Mouse (Mus musculus): ENCODE results near the gene Gm38392.

Gm38392 gene

DNA sequence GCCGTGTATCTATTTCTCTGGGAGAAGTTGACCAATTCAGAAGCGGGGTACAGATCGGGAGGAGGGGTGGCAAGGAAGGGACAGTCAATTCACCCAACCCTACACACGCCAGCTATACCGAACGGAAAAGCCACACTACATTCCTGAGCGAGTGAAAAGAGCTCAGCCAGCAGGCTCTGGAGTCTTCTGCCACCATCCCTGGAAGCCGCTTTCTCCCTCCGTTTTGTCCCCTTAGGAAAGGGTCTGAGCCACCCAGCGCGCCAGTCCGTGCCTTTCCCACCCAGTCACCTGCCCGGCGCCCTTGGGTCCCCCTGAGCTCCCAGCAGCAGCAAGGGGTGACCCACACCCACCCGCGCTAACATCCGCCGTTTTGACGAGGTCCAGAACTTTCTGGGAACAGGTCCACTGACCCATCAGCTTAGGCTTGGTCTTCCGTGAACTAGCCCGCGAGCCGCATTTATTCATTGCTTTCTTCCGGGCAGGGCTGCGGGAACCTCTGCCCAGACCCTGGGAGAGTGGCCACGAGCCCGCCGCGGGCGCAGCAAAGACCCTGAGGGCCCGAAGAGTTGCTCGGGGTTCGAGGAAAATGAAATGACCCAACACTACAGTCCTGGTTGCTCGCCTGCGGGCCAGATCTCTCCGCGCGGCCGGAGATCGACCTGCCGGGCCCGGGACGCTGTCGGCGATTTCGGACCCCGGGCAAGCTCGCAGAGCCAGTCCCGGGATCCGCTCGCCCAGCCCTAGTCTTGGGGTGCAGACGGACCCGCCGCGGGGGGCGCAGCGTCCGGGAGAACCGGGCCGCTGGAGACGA, 86.6 kb downstream of the Gm38392 start:
- in situ Hi-C loops (cut with MseI, MboI): no loop called here

DNA sequence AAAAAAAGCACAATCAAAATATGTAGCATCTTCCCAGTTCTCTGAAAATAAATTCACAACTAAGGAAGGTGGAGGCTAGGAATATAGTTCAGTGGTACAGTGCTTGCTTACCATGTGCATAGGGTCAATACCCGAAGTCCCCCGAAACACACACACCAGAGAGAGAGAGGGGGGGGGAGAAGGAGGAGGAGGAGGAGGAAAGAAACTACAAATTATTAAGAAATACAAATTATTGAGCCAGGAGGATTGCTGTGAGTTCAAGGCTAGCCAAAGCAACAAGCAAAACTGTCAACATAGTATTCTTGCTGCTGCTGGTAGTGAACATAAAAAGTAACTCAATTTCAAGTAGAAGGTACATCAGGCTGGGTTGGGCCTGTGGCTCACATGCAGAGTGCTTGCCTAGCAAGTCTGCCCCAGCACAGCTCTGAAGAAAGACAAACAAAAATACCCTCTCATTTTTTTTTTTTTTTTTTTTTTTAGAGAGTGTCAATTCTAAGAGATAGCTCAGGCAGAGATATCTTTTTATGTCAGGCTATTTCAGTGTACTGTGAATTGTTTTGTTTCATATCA, 87.4 kb downstream of the Gm38392 start:
- in situ Hi-C loops (cut with MseI, MboI): no loop called here

DNA sequence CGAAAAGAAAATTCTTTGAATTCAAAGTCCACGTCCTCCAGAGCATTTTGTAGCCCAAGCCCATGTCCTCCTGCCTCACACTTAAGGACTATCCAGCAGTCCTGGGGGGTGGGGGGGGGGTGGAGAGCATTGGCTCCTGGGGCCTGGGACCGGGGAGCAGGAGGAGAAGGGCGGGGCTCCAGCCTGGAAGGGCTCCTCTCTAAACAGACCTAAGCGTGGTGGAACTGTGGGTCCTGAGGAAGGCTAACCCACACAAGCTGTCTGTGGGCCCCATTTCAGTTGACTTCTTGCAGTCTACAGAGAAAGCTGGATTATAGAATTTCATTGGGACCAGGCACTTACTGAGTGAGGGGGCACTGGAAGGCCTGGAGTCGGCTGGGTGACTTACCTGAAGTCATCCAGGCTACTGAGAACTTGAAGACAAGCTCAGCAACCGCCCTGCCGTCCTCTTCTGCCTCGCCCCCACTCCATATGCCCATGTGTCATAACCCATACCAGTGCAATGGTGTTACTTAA, 88.4 kb downstream of the Gm38392 start:
- in situ Hi-C loops (cut with MseI, MboI): no loop called here

DNA sequence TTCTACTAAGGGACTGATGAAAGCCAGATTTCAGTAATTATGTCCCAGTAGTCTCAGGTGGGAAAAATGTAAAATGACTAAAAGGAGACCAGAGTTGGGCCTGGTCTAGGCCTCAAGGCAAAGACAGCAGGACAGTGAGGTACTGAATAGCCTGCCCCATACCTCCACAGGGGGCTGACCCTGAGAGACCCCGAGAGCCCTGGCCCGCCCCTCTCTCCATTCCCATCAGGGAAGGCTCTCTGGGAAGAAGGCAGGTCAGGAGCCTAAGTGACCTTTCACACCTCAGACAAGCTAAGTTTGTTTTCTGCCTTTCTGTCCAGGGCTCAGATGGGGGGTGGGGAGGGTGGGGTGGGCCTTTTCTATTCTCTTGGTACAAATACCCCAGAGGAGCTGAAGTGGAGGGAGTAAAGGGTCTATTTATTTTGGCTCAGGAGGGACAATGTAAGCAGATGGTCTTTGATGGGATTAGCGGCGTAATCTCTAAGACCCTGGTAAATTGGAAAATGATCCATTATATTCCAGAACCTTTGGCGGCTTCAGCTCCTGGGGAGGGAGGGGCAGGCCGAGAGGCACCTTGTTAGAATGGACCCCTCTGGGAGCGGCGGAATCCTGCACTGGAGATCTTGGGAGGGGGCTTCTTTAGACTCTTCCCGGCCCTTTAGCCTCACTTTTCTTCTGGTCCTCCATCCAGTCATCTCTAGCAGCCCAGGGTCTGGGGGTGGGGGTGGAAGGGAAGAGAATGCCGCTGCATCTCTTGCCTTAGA, 89.1 kb downstream of the Gm38392 start:
- in situ Hi-C loops (cut with MseI, MboI): no loop called here

Measured in mouse trophoblast stem cell (cell line).